Mouse (Mus musculus) layer of hippocampus, adult 8-10 months (tissue): ENCODE data around the gene Dnal4. TPM values are rescaled to one million over a fixed set of nuclear protein-coding genes. Genes with fewer than 3 reads are reported as not detected.

Experiments
- DNase-seq, 2 experiments: peaks; one replicate each; pipeline ENCODE4 v3.0.0; 2022; ENCODE audit warnings: low spot score in 2 of 2
- total RNA-seq, 4 experiments: library from RNA; stranded (reverse); gene quantifications; 2 replicates each; pipeline ENCODE4 v1.2.4; 2022

Dnal4 gene
- total RNA-seq, 4 experiments from 2014 or later: 45.6 to 58.6 (median 54.5) TPM

DNA sequence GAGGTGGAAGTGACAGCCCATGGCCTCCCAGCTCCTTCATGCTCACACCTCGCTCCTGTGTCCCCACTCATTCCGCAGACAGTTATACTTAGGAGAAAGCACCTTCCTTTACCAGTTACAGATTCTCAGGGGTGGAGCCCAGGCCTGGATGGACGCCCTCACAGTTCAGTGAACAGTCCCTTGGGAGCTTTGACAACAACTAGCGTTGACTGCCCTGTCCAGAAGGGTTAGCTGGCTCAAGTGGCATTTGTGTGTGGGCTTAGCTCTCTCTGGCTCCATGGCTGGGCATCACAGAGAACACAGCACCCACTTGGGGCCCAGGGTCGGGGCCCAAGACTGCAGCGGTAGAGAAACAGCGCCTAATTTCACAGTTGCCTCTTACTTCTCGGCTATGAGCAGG, 43.3 kb downstream of the Dnal4 start:
- DNase-seq: no peak

DNA sequence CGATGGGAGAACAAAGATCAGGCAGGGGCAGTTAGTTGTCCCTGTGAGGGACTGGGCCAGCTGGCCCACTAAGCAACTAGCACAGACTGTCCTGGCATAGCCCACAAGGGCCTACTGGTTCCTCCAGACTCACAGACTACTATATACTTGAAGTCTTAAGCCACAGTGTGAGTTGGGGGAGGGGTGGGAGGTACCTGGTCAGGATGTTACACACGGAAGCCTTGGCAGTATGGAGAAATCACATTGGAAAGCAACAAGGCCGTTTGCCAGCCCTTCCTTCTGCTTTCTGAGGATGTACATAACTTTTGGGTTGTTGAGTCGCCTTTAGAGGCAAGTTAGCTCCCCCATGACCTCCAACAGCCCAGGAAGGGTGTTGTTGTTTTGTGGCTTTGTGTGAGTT, 44.0 kb downstream of the Dnal4 start:
- no peak for DNase-seq

DNA sequence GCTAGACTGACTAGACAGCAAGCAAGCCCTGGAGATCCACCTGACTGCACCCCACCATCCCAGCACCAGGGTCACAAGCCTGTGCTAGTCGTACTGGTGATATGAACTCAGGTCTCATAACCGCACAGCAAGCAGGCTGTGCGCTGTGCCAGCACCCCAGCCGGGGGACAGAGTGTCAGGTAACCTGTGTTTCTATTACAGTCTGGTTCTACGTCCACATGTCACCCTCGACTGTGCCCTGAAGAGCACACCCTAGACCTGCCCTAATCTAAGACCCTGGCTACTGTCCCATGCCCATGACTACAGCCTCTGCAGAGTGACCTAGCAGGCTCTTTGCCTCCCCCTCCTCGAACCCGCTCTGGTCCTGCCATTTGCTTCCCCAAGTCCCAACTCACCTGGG, 44.5 kb downstream of the Dnal4 start:
- DNase-seq: no peak

DNA sequence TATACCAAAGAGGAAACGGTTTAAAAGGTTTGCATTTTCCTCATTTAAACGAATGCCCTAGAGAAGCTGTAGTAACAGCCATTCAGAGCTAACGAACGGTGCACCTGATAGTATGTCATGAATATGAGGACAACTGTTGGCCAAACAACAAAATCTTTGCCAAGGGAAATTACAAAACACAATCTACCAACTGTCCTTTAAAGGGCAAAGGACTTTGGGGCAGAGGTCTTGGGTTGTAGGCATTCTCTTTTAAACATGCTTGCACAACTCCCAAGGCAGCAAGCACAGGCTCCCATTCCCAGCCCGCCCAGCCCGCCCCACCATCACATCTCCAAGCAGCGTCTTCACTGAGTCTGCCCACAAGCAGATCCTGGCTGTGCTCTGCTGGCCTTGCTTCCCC, 46.1 kb downstream of the Dnal4 start:
- DNase-seq: no peak

DNA sequence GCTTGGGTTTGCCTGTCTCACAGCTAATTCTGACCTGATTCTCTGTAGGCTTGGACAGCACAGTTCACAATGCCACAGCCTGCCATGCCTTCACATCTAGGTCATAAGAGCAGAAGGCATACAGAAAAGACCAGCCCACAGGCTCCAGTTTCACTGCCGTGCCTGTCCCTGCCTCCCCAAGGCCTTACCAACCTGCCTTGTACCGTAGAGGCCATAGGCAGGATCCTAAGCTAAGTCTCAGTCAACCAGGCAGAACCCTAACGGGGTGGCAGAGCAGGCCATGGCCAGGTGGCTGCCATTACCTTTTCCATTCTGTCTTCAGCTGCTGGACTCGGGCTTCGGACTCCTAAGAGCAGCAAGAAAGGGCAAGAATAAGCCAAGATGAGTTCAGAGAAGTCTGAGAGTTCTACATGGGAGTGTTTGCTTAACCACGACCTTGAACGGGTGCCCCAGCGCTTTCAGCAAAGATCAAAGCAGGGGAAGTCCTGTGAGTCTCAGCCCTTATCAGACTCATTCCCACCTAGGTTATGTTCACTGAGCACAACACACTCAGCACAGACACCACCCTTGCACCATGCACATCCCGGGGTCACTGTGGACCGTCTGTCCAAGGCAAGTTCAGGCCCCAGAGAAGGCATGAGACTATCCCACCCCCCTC, 48.8 kb downstream of the Dnal4 start:
- DNase-seq: no peak

DNA sequence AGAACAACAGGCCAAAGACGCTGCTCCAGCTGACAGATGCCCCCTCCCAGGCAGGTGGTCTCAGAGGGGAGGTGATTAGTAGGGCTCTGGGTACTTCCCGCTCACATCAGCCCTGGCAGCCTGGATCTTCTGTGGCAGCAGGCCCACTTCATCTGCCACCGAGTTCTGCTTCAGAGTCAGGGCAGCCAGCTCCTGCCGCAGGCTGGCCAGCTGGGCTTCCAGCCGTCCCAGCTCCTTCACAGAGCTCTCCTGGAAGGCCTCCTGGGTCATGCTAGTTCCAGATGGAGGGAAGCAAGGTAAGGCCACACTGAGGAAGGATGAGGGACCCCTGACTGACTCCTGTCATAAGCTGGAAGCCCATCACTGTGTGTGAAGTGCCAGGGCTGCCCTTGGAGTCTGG, 49.3 kb downstream of the Dnal4 start:
- no peak for DNase-seq

DNA sequence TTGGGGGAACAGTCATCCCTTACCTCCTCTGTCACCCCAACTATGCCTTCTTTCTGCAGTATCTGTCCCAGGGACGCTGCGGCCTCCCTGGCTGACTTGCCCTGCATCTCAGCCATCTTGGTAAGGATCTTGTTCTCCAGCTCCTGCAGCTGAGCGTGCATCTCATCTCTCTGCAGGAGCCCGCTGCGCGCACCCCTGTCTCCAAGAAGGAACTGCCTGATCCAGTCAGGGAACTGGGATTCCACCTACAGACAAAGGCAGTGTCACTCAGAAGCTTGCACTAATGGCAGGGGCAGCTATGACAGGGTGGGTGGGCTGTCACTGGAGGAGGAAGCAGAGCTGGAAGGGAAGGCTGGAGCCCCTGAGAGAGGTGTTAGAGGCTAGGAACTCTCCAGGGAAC, 49.8 kb downstream of the Dnal4 start:
- DNase-seq: no peak

DNA sequence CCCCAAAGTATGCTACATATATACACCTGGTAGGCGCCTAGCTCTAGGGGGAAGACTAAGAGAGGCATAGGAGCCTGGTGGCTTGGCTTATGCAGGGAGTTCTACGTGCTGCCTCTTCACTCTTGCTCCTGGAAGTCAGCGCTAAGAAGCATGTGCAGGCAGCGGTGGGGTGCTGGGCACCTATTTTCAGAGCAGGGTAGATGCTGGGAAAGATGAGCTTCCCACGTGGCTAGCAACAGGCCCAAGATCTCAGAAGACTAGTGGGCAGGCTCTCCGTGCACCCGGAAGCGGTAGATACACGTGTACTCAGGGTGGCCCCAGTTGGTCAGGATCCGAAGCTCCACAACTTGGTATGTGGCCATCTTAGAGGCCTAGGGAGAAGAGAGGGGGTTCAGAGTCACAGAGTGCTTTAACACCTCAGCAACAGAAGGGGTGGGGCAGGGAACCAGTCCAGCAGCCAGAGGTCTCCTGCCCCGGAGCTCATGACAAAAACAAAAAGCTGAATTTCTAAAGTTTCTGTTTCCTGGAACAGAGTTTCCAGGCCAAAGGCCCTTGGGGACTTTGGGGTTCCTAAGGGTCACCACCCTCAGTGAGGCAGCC, 52.4 kb downstream of the Dnal4 start:
- no peak for DNase-seq

DNA sequence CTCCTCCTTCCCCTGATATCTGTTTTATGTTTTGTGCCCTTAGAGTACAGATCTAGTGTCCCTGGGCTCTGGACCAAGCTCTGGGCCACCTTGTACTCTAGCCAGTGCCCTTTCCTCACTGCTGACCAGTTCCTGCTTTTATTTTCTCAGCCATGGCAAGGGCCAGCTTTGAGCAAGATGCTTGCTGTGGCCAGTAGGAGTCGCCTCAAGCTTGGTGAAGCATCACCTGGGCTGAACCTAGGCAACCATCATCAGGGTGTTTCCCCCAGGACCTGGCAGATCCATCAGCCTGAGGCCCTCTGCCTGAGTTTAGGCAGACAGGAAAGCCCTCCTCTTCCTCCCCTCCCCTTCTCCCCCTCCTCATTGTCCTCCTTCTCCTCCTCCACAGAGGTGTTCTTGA, 54.2 kb downstream of the Dnal4 start:
- DNase-seq: no peak

DNA sequence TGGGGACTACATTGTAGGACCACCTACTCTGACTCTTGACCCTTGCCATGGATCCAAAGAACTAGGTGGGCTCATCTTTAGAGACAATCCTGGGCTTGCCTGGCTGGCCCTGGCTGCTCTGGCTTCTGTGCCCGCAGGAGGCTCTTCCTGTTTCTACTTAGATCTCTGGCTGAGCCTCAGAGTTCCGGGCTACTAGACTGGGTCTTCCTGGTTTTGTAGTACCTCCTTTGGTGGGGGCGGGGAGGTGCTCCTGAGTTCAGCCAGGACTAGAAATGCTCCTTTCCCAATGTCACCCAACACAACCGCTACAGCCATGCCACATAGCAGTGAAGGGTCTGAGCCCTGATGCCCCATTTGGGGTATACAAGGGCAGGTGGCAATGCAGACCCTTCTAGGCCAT, 56.9 kb downstream of the Dnal4 start:
- DNase-seq: no peak

DNA sequence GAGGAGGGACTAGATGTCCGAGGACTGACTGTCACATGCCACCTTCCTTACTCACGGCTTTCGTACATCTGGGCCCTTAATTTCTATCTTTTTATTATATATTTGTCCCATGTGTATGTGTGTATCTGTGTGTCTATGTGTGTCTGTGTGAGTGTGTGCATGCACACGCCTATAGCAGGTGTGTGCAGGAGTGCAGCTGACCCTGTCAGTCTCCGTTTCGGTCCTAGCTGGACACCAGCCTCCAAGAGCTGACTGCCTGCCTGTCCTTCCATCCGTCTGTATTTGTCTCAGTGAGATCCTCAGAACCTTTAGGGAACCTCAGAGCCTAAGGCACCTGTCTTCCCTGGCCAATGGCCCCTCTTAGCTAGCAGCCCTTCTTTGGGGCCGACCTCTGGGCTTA, 57.4 kb downstream of the Dnal4 start:
- no peak for DNase-seq

DNA sequence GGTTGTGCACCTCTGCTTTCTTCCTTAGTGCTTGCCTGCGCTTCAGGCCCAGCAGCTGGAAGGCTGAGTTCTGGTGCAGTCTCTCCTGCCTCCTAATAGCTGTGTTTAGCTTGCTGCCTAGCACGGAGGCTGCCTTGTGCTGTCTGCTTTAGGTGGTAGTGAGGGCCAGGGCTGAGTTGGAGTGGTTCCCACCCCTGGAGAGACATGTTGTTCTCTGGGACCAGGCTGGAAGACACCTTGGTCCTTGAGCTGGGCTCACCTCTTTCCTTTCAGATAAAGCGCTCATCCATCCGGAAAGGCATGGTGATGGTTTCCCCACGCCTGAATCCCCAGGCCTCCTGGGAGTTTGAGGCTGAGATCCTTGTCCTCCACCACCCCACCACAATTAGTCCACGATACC, 60.9 kb downstream of the Dnal4 start:
- DNase-seq: no peak

DNA sequence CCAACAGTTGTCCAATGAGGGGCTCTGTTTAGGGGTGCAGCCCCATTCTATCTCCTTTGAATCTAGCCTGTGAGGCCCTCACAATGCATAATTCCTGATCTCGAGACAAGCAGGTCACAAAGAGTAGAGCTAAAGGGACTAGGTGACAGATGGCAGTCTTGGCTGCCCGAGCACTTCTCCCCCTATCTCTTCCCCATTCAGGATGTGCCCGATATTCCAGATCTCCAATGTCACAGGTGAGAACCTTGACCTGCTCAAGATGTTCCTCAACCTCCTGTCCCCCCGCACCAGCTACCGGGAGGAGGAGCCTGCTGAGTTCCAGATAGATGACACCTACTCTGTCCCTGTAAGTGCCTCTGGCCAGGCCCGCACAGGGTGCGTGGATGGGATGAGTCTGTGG, 62.0 kb downstream of the Dnal4 start:
- no peak for DNase-seq

Other genes starting within 250 kb of the Dnal4 start
- gene Ddx17, start 231.1 kb downstream of the Dnal4 start, total RNA-seq: 100 to 1,000 TPM; 307 to 352 (median 330) TPM
- gene Dmc1, start 172.7 kb downstream of the Dnal4 start, total RNA-seq: 1 to 10 TPM in 2 of 4 experiments, under 1 TPM in 2; 0.39 to 2.1 (median 1.2) TPM
- 10 to 100 TPM in 3 of 4 experiments, 1 to 10 TPM in 1; 8.8 to 12.5 (median 11.6) TPM for gene Fam227a, start 118.9 kb downstream of the Dnal4 start, total RNA-seq
- gene Cby1, start 118.7 kb downstream of the Dnal4 start, total RNA-seq: 10 to 100 TPM; 34.6 to 45.5 (median 38.6) TPM
- 100 to 1,000 TPM in 3 of 4 experiments, 10 to 100 TPM in 1; 89.4 to 103 (median 101) TPM for gene Tomm22, start 107.0 kb downstream of the Dnal4 start, total RNA-seq
- 10 to 100 TPM; 43.5 to 54.0 (median 46.4) TPM for gene Josd1, start 89.9 kb downstream of the Dnal4 start, total RNA-seq
- 10 to 100 TPM; 49.4 to 61.5 (median 52.8) TPM for gene Gtpbp1, start 87.0 kb downstream of the Dnal4 start, total RNA-seq
- gene Sun2, start 35.3 kb downstream of the Dnal4 start, total RNA-seq: 10 to 100 TPM; 29.4 to 44.7 (median 37.0) TPM
- 100 to 1,000 TPM; 637 to 711 (median 646) TPM for gene Nptxr, start 26.9 kb upstream of the Dnal4 start, total RNA-seq
- gene Npcd, start 56.4 kb upstream of the Dnal4 start, total RNA-seq: 10 to 100 TPM in 2 of 4 experiments, 1 to 10 TPM in 2; 2.8 to 19.9 (median 12.1) TPM
- 100 to 1,000 TPM; 261 to 307 (median 292) TPM for gene Cbx6, start 56.8 kb upstream of the Dnal4 start, total RNA-seq
- gene Apobec3, start 113.8 kb upstream of the Dnal4 start, total RNA-seq: 10 to 100 TPM in 2 of 4 experiments, 1 to 10 TPM in 2; 5.3 to 11.9 (median 8.3) TPM
- gene Cbx7, start 193.3 kb upstream of the Dnal4 start, total RNA-seq: 10 to 100 TPM; 46.0 to 62.9 (median 52.2) TPM
- 10 to 100 TPM; 30.3 to 38.4 (median 34.6) TPM for gene Pdgfb, start 237.1 kb upstream of the Dnal4 start, total RNA-seq